Mouse (Mus musculus) left cerebral cortex, adult 11 months (tissue): ENCODE results near the gene Gm15737.

ENCODE experiments used
- DNase-seq: peaks from one replicate; pipeline ENCODE4 v3.0.0; 2022; ENCODE audit warnings: low spot score

Gene Gm15737

DNA sequence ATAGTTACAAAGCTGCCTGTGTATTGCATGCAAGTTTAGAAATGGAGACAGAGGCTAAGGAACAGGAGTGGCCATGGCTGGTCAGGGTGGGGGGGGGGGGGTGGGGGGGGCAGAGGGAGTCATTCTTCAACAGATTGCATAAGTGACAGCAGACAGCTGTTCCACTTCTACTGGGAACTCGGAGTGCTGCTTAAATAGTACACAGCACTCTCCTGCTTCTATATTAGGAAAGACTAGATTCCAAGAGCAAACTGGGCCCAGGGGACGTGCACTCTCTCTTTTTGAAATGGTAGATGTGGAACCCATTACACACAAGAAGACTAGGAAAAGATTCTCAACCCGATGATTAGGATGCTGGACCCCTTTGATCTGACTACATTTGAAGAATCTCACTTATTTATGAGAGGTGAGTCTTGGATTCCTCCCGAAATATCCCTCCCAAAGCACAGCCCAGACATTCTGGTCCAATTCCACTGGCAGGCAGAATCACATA lies at the start of gene Gm15737:
Gm15737 (plus strand) TSS at position 269 of the 493 bp plus-strand sequence.
- peak; percentile 34 for DNase-seq

- DNase-seq: no peak
Observed at GRCm38 (mm10) chr6:92821606-92822005, 47.6 kb upstream of the Gm15737 start.

- DNase-seq: no peak
Observed at GRCm38 (mm10) chr6:92822006-92822405, 47.2 kb upstream of the Gm15737 start.

DNA sequence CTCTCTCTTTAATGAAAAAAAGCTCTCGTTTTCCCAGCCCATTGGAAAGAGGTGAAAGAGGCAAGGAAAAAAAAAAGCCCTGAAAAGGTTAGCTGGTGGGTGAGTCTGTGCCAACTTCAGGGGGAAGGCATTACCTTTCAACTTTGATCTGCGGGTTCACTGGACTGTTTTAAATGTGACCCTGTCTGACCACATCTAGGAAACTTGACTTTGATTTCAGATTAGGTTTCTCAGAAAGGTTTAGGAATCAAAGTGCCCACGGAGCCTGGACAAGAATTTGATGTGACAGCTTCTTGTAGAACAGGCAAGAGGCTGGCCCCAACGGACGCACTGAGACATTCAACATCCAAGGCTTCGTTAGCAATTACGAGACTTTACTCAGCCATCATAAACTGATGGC lies 45.2 kb upstream of the Gm15737 start:
- DNase-seq: no peak

GRCm38 (mm10) chr6:92826561-92826960 lies 42.6 kb upstream of the Gm15737 start:
- DNase-seq: no peak

DNA sequence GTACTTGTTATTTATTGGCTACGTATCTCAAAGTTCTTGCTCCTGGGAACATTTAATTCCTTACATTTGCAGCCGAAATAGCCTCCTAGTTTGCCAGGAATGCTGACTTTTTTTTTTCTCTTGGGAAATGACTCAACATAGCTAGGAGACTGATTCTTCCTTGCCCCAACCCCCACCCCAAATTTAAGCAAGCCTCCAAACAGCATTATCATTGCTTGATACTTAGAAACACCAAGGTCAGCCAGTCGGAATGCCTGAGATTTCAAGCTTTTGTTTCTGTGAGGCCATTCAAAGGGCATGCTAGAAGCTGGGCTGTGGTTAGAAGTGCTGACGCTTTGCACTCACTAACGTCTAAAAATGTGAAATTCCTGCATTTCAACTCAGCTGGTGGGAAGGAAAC lies 41.8 kb upstream of the Gm15737 start:
- no peak for DNase-seq

DNA sequence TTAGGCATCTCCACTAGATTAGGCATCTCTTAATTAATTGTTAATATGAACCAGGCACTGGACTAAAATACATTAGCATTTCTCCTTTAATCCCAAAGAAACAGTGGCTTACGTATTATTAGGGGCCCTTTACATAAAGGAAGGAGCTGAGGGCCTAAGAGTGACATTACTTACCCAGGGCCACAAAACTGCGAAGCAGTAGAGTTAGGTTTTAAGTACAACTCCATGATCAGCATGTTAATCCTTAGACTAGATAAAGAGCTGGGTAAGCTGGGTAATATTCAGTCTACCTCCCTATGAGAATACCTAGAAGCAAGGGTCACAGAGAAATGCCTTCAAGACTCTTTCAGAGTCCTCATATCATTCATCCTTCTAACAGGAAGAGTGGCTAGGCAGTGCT lies 40.0 kb upstream of the Gm15737 start:
- no peak for DNase-seq

GRCm38 (mm10) chr6:92831106-92831505 lies 38.1 kb upstream of the Gm15737 start:
- no peak for DNase-seq

DNA sequence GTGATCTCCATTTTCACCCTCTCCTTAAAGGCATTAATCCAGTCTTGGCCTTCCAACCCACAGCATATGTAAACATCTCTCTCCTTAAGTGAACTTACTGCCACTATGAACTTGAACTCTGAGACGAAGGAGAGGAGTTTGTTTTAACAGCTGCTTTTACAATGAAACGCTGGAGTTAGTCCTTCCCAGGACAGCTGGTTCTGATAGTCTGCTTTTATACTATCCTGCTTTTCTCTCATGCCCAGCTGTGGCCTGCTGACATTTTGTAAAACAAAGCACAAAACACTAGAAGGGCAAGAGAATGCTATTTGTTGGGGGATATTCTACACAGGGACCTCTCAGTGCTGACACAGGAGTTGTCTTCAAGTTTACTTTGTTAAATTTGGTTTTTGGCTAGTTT lies 27.2 kb upstream of the Gm15737 start:
- no peak for DNase-seq

DNA sequence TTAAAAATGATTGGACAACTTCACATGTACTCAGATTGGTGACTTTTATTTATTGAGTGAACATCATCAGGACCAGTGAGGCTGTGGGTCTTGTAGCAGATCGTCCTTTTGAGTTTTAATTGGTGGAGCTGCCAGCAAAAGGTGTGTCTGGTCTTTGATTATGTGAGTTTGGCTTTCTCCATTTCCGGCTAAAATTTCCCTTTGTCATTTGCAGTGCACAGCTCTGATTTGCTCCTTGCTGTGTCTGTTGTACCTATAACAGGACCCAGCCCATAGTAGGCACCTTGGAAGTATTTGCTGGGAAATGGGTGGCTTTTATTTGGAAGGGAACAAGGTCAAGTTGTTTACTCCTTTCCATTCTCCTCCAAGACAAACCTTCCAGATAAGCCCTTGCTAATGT lies 25.7 kb upstream of the Gm15737 start:
- no peak for DNase-seq

- DNase-seq: no peak
Observed at GRCm38 (mm10) chr6:92845898-92846297, 23.3 kb upstream of the Gm15737 start.

DNA sequence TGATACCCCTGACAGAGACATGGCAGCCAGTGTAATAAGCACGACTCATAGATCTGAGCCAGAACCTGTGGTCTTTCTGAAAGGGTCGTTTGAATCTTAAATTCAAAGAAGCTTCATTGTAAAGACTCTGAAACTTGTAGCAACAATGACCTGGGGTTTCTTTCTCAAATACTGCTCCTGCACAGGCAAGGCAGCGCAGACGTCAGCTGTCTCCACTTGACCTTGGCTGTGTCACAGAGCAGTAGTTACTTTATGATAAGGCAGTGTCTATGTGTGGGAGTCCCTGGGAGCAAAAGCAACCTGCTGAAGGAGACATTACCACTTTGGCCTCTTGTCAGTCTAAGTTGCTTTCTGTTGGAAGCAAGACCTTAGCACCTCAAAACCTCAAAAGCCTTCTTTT lies 22.5 kb upstream of the Gm15737 start:
- no peak for DNase-seq

DNA sequence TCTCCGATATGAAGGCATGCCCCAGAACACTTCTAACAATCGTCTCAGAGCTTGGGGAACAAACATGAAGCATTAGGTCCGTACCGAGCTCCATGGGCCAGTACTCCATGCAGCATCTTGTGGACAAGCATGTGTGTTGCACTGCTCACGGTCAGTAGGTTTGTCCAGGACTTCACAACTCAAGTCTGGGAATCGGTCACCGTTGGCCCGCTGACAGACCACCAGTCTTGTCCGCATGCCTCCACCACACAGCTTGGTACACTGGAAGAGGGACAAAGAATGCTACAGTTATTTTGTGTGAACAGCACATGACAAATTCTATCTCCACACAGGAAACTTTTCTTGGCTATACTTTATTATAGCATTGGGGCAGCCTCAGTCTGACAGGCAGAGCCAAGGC lies 19.9 kb upstream of the Gm15737 start:
- DNase-seq: no peak

DNA sequence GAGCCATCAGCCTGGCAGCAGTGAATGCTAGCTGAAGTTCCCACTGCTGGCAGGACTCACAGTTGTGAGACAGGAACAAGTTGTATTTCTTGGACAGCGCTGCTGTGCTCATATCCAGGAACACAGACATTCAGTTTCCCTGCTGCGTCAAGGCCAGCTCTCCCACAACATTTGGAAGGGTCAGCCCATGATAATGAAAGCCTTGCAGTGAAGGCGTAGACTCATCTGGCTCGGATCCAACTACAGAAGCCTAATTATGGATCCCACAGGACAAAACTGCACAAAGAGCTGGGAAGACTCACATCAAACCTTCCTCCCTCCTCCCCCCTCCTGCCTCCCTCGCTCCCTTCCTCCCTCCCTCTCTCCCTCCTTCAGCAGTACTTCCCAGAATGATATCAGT lies 18.9 kb upstream of the Gm15737 start:
- DNase-seq: peak; percentile 51

GRCm38 (mm10) chr6:92854873-92855272 lies 14.3 kb upstream of the Gm15737 start:
- no peak for DNase-seq

DNA sequence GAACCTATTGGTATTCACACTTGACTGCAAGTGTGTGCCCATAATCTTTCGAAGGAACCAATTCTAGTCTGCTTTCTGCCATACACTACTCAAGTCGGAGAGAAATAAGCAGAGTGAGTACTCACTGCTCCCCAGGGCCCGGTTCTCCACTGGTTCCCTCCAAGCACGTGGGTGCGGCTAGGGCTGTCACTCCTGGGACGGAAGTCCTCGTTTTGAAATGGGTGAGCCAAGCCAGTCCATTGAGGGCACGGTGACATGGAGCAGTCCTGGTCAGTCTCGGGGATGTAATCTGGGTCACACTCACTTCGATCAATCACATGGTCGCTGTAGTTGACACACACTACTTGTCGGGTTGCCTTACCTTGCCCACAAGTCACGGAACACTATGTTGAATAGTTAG lies 11.4 kb upstream of the Gm15737 start:
- DNase-seq: no peak

DNA sequence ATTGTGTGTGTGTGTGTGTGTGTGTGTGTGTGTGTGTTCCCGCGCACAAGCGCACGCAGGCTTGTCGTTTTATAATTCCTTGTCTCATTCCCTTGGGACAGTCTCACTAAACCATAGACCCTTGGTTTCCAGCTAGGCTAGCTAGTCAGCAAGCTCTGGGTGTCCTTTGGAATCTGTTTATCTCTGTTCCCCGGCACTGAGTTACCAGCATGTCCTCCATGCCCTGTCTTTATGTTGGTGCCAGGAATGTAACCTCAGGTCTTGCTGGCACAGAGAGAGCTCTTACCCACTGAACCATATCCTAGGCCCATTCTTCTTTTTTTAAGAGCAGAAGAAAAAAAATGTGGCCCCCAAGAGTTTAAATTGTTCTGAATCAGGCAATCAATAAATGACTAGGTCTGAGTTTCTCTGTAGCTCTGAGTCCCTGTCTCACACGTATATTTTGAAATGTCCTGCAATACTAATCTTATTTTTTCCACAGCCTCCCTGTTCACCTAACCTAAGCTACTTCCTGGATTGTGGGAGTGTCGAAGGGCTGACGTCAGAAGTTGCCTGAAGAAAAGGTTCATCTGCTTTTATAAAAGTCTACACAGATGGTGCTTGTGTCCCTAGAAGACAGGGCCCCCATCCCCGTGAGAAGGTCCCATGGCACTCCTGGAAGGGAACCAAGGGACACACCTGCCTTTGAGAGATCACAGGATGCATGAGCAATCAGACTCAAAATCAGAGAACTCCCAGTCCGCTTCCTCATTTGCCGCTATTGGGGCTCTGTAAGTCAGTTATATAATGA lies 10.2 kb upstream of the Gm15737 start:
- no peak for DNase-seq

- DNase-seq: no peak
Observed at GRCm38 (mm10) chr6:92860285-92860912, 8.8 kb upstream of the Gm15737 start.

- DNase-seq: no peak
Observed at GRCm38 (mm10) chr6:92862599-92862998, 6.6 kb upstream of the Gm15737 start.

- no peak for DNase-seq
Observed at GRCm38 (mm10) chr6:92869582-92870219, 544 bp downstream of the Gm15737 start.

- no peak for DNase-seq
Observed at GRCm38 (mm10) chr6:92871813-92872212, 2.7 kb downstream of the Gm15737 start.

- no peak for DNase-seq
Observed at GRCm38 (mm10) chr6:92872766-92873165, 3.6 kb downstream of the Gm15737 start.

GRCm38 (mm10) chr6:92874854-92875253 lies 5.7 kb downstream of the Gm15737 start:
- DNase-seq: no peak
